Mouse (Mus musculus) CH12.LX (cell line): ENCODE results near the gene Mipep. TPM values are rescaled to one million over a fixed set of nuclear protein-coding genes. Genes with fewer than 3 reads are reported as not detected.

Experiments
- DNase-seq: peaks from one replicate; pipeline ENCODE4 v3.0.0-alpha.2; 2013; ENCODE audit errors: extremely low read depth
- H3K27ac ChIP-seq: 2 replicates; pipeline ENCODE4 v1.5.1; 2012; ENCODE audit warnings: low read depth, mild to moderate bottlenecking, control low read depth, moderate library complexity; ENCODE audit not compliant: insufficient read depth
- H3K27me3 ChIP-seq: replicated peaks from 2 replicates; pipeline ENCODE3; 2012; ENCODE audit warnings: inconsistent platforms
- H3K36me3 ChIP-seq, 2 experiments: replicated peaks in 1 of 2; 2 replicates each; pipeline versions ENCODE3 to v1.6.1; 2012; ENCODE audit warnings: inconsistent platforms in 1 of 2, low read length in 1 of 2, mild to moderate bottlenecking in 1 of 2, mixed read lengths in 1 of 2, moderate library complexity in 1 of 2; ENCODE audit not compliant: control insufficient read depth in 1 of 2, insufficient read depth in 1 of 2
- H3K4me1 ChIP-seq, 2 experiments: 2 replicates each; pipeline ENCODE4 v1.6.1; 2012; ENCODE audit warnings: inconsistent platforms in 1 of 2, moderate library complexity in 1 of 2; ENCODE audit not compliant: insufficient read depth in 2 of 2, control insufficient read depth in 1 of 2
- H3K4me2 ChIP-seq: 2 replicates; pipeline ENCODE4 v1.6.1; 2012; ENCODE audit warnings: low read depth, mild to moderate bottlenecking, control low read depth; ENCODE audit not compliant: poor library complexity, insufficient read depth, severe bottlenecking
- H3K4me3 ChIP-seq, 3 experiments: fragments of 150-350 bp in 1 of 3; sonication (generic) in 1 of 3; replicated peaks in 1 of 3; 2 replicates each; pipeline versions ENCODE3 to v1.5.1; 2011 to 2012; ENCODE audit warnings: low read depth in 2 of 3, low read length in 2 of 3, mild to moderate bottlenecking in 2 of 3, moderate library complexity in 2 of 3, control low read depth in 1 of 3, improper control_type of control experiment in 1 of 3, inconsistent platforms in 1 of 3, mixed read lengths in 1 of 3; ENCODE audit not compliant: poor library complexity in 1 of 3
- H3K79me2 ChIP-seq: replicated peaks from 2 replicates; pipeline ENCODE4 v1.6.1; 2012; ENCODE audit warnings: mild to moderate bottlenecking, moderate library complexity; ENCODE audit not compliant: control insufficient read depth, poor library complexity, insufficient read depth, severe bottlenecking; ENCODE audit errors: extremely low read depth
- H3K9ac ChIP-seq: 2 replicates; pipeline ENCODE4 v1.6.1; 2012; ENCODE audit warnings: low read depth, mild to moderate bottlenecking, control low read depth, moderate library complexity; ENCODE audit not compliant: insufficient read depth
- H3K9me3 ChIP-seq: replicated peaks from 2 replicates; pipeline ENCODE3; 2012; ENCODE audit warnings: low read length, inconsistent platforms, mixed read lengths
- BHLHE40 ChIP-seq: IDR thresholded peaks from 2 replicates; pipeline ENCODE4 v1.6.1; 2011; ENCODE audit warnings: mild to moderate bottlenecking, low read depth, low read length, improper control_type of control experiment
- CHD1 ChIP-seq: IDR thresholded peaks from 2 replicates; pipeline ENCODE4 v1.6.1; 2012; ENCODE audit warnings: low read depth, low read length, improper control_type of control experiment, inconsistent platforms
- CHD2 ChIP-seq: IDR thresholded peaks from 2 replicates; pipeline ENCODE4 v1.6.1; 2011; ENCODE audit warnings: low read length, improper control_type of control experiment
- CTCF ChIP-seq, 2 experiments: IDR thresholded peaks in 1 of 2; conservative IDR thresholded peaks in 1 of 2; 2 replicates each; pipeline ENCODE4 v1.5.1; 2011 to 2012; ENCODE audit warnings: low read depth in 2 of 2, low read length in 2 of 2, improper control_type of control experiment in 1 of 2, inconsistent platforms in 1 of 2, mild to moderate bottlenecking in 1 of 2, moderate library complexity in 1 of 2
- E2F4 ChIP-seq: IDR thresholded peaks from 2 replicates; pipeline ENCODE4 v1.6.1; 2011; ENCODE audit warnings: low read depth, low read length, improper control_type of control experiment; ENCODE audit not compliant: insufficient replicate concordance
- ELF1 ChIP-seq: IDR thresholded peaks from 2 replicates; pipeline ENCODE4 v1.6.1; 2014; ENCODE audit warnings: low read depth, mild to moderate bottlenecking, inconsistent platforms, low read length, improper control_type of control experiment
- EP300 ChIP-seq: IDR thresholded peaks from 2 replicates; pipeline ENCODE4 v1.6.1; 2011; ENCODE audit warnings: low read length, improper control_type of control experiment
- ETS1 ChIP-seq: conservative IDR thresholded peaks from 2 replicates; pipeline ENCODE4 v1.6.1; 2012; ENCODE audit warnings: low read depth, mild to moderate bottlenecking, inconsistent platforms, low read length, improper control_type of control experiment, moderate library complexity
- GABPA ChIP-seq: IDR thresholded peaks from 2 replicates; pipeline ENCODE4 v1.6.1; 2012; ENCODE audit warnings: low read depth, low read length, improper control_type of control experiment, inconsistent platforms; ENCODE audit not compliant: insufficient replicate concordance
- HCFC1 ChIP-seq: IDR thresholded peaks from 2 replicates; pipeline ENCODE4 v1.6.1; 2012; ENCODE audit warnings: low read depth, mild to moderate bottlenecking, inconsistent platforms, low read length, improper control_type of control experiment
- IRF4 ChIP-seq: IDR thresholded peaks from 2 replicates; pipeline ENCODE4 v1.6.1; 2014; ENCODE audit warnings: low read depth, mild to moderate bottlenecking, inconsistent platforms, low read length, improper control_type of control experiment
- JUN ChIP-seq: IDR thresholded peaks from 2 replicates; pipeline ENCODE4 v1.6.1; 2011; ENCODE audit warnings: low read depth, mild to moderate bottlenecking, low read length, improper control_type of control experiment, moderate library complexity; ENCODE audit not compliant: insufficient read depth
- JUND ChIP-seq: conservative IDR thresholded peaks from 2 replicates; pipeline ENCODE4 v1.6.1; 2011; ENCODE audit warnings: low read depth, low read length, improper control_type of control experiment
- KAT2A ChIP-seq: IDR thresholded peaks from 2 replicates; pipeline ENCODE4 v1.6.1; 2012; ENCODE audit warnings: low read length, improper control_type of control experiment, inconsistent platforms; ENCODE audit not compliant: insufficient replicate concordance
- MAFK ChIP-seq: IDR thresholded peaks from 2 replicates; pipeline ENCODE4 v1.6.1; 2011; ENCODE audit warnings: low read length, improper control_type of control experiment; ENCODE audit not compliant: insufficient replicate concordance
- MAX ChIP-seq: IDR thresholded peaks from 2 replicates; pipeline ENCODE4 v1.6.1; 2011; ENCODE audit warnings: low read length, improper control_type of control experiment
- MAZ ChIP-seq: IDR thresholded peaks from 2 replicates; pipeline ENCODE4 v1.6.1; 2012; ENCODE audit warnings: low read depth, mild to moderate bottlenecking, inconsistent platforms, low read length, improper control_type of control experiment, moderate library complexity
- MEF2A ChIP-seq: IDR thresholded peaks from 2 replicates; pipeline ENCODE4 v1.6.1; 2014; ENCODE audit warnings: low read depth, mild to moderate bottlenecking, inconsistent platforms, low read length, improper control_type of control experiment, borderline replicate concordance
- MXI1 ChIP-seq: IDR thresholded peaks from 2 replicates; pipeline ENCODE4 v1.6.1; 2011; ENCODE audit warnings: mild to moderate bottlenecking, low read depth, low read length, improper control_type of control experiment
- MYC ChIP-seq: IDR thresholded peaks from 2 replicates; pipeline ENCODE4 v1.6.1; 2011; ENCODE audit warnings: low read depth, mild to moderate bottlenecking, improper control_type of control experiment, low read length
- NELFE ChIP-seq: IDR thresholded peaks from 2 replicates; pipeline ENCODE4 v1.6.1; 2011; ENCODE audit warnings: low read depth, low read length, improper control_type of control experiment
- NRF1 ChIP-seq: IDR thresholded peaks from 2 replicates; pipeline ENCODE4 v1.6.1; 2014; ENCODE audit warnings: low read depth, mild to moderate bottlenecking, inconsistent platforms, low read length, improper control_type of control experiment, moderate library complexity
- PAX5 ChIP-seq: IDR thresholded peaks from 2 replicates; pipeline ENCODE4 v1.6.1; 2012; ENCODE audit warnings: low read length, inconsistent platforms, mixed read lengths
- POLR2A ChIP-seq: IDR thresholded peaks from 2 replicates; pipeline ENCODE4 v1.6.1; 2011; ENCODE audit warnings: low read depth, mild to moderate bottlenecking, improper control_type of control experiment, low read length
- POLR2AphosphoS2 ChIP-seq: IDR thresholded peaks from 2 replicates; pipeline ENCODE4 v1.6.1; 2011; ENCODE audit warnings: low read depth, low read length, improper control_type of control experiment
- RAD21 ChIP-seq: IDR thresholded peaks from 2 replicates; pipeline ENCODE4 v1.6.1; 2011; ENCODE audit warnings: low read depth, mild to moderate bottlenecking, low read length, improper control_type of control experiment, moderate library complexity
- RCOR1 ChIP-seq: conservative IDR thresholded peaks from 2 replicates; pipeline ENCODE4 v1.6.1; 2012; ENCODE audit warnings: low read depth, mild to moderate bottlenecking, inconsistent platforms, low read length, improper control_type of control experiment
- SIN3A ChIP-seq: IDR thresholded peaks from 2 replicates; pipeline ENCODE4 v1.6.1; 2012; ENCODE audit warnings: low read length, improper control_type of control experiment, inconsistent platforms
- SMC3 ChIP-seq: IDR thresholded peaks from 2 replicates; pipeline ENCODE4 v1.6.1; 2011; ENCODE audit warnings: low read depth, low read length, improper control_type of control experiment
- TCF12 ChIP-seq: IDR thresholded peaks from 2 replicates; pipeline ENCODE4 v1.6.1; 2014; ENCODE audit warnings: low read depth, mild to moderate bottlenecking, inconsistent platforms, low read length, improper control_type of control experiment
- UBTF ChIP-seq: IDR thresholded peaks from 2 replicates; pipeline ENCODE4 v1.6.1; 2012; ENCODE audit warnings: low read depth, mild to moderate bottlenecking, inconsistent platforms, low read length, improper control_type of control experiment, moderate library complexity
- USF1 ChIP-seq: IDR thresholded peaks from 2 replicates; pipeline ENCODE4 v1.6.1; 2014; ENCODE audit warnings: low read depth, mild to moderate bottlenecking, inconsistent platforms, low read length, improper control_type of control experiment
- USF2 ChIP-seq: conservative IDR thresholded peaks from 2 replicates; pipeline ENCODE4 v1.6.1; 2011; ENCODE audit warnings: low read depth, low read length, improper control_type of control experiment
- ZC3H11A ChIP-seq: IDR thresholded peaks from 2 replicates; pipeline ENCODE4 v1.6.1; 2012; ENCODE audit warnings: low read depth, mild to moderate bottlenecking, inconsistent platforms, low read length, improper control_type of control experiment
- ZKSCAN1 ChIP-seq: IDR thresholded peaks from 2 replicates; pipeline ENCODE4 v1.6.1; 2012; ENCODE audit warnings: low read depth, inconsistent platforms, low read length, improper control_type of control experiment, borderline replicate concordance
- ZMIZ1 ChIP-seq: IDR thresholded peaks from 2 replicates; pipeline ENCODE4 v1.6.1; 2012; ENCODE audit warnings: low read depth, mild to moderate bottlenecking, inconsistent platforms, low read length, improper control_type of control experiment
- ZNF384 ChIP-seq: IDR thresholded peaks from 2 replicates; pipeline ENCODE4 v1.6.1; 2012; ENCODE audit warnings: low read depth, low read length, improper control_type of control experiment, inconsistent platforms
- dilution Hi-C: fragments of 300-500 bp; cut with MboI; formaldehyde crosslinking; loops from 2 replicates; pipeline ENCODE4 v1.14.3; 2020; ENCODE audit warnings: low sequenced_read_pairs; ENCODE audit not compliant: extremely low pct_unique_long_range_greater_than_20kb, extremely low pct_ligation_motif_present
- in situ Hi-C: fragments of 300-500 bp; cut with MboI; formaldehyde crosslinking; loops from 3 replicates; pipeline ENCODE4 v1.14.3; 2019; ENCODE audit warnings: low sequenced_read_pairs, low pct_ligation_motif_present, low pct_unique_long_range_greater_than_20kb, mixed read lengths
- polyA plus RNA-seq: library from polyadenylated mRNA; unstranded; fragments of >175 nt; gene quantifications from 2 replicates; pipeline ENCODE4 v1.2.1, GENCODE M21; 2012; ENCODE audit warnings: low read depth; ENCODE audit not compliant: insufficient read length
- total RNA-seq, 2 experiments: library from RNA; depleted of rRNA; stranded (reverse); fragments of 300-350 nt in 1 of 2; fragments of >200 nt in 1 of 2; gene quantifications; 2 replicates each; pipeline ENCODE4 v1.2.3; 2012 to 2014

The Mipep gene
- 33.1 and 36.0 TPM in 2 replicates for total RNA-seq (2012; rRNA removed)
- total RNA-seq (2014; rRNA removed) = 37.2 and 41.7 TPM in 2 replicates
- 35.1 and 36.6 TPM in 2 replicates for polyA plus RNA-seq

DNA sequence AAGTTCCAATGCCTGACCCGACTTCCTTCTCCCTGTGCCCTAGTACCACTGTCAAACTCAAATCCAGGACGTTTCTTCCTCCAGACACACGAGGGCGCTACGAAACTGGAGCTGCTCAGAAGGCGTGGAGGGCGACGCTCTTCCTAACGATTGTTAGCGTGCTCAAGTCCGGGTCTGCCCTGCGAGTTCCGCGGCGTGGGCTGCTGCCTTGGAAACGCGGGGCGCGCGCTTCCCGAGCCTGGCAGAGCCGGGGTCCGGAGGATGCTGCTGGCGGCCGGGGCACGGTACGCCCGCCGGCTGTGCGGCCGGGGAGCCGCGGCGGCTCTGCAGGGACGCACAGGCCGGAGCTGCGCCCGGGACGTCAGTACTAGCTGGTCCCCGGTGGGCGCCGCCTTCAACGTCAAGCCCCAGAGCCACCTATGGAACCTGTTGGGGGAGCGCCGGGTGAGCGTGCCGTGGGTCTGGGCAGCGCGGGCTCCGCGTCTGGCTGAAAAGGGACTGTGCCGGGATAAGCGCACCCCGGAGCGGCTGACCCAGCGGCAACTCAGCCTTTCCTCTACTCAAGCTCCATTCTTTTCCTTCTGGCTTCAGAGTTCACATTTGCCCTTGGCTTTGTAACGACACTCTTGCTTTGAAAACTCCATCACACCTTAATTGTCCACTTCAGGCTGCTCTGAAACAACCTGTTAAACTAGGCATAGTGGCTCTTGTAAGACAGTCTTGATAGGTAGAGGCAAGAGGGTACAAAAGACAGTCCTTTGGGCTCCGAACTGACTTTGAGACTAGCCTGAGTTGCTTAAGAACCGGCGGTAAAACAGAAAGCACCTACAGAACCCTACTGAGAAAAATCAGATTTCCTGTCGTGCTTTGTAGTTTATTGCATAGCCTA is at the start of gene Mipep:
Gene Mipep, plus strand, starts transcription at position 147 of the 889 bp plus-strand sequence.
- peak; percentile 93 for DNase-seq
- Histone ChIP-seq H3K27ac (peak within 1 kb of the TSS; percentile 77), H3K9ac (peak within 1 kb of the TSS; percentile 81), H3K27me3 (no peaks in the 10 kb centered on the region), H3K4me1 (peaks cover 6 to 41% of the 10 kb centered on the region in 2 experiments; a peak in 3 of 4 replicates), H3K79me2 (peaks cover 12% of the 10 kb centered on the region), H3K4me3 (peak within 1 kb of the TSS; percentile 82 to 90 (median 86)), H3K9me3 (peaks cover 4% of the 10 kb centered on the region), H3K4me2 (peak within 1 kb of the TSS; percentile 97), H3K36me3 (peaks cover 23 to 37% of the 10 kb centered on the region in 2 experiments)
- dilution Hi-C loops (no loop called here), in situ Hi-C loops (no loop called here)
- TF ChIP-seq ZKSCAN1 = no peak
- no peak for TF ChIP-seq ZNF384
- no peak for TF ChIP-seq ZC3H11A
- no peak for TF ChIP-seq USF1
- TF ChIP-seq UBTF = peak; percentile 74; the same call in 1 of the 2 replicates
- no peak; the same call in 1 of the 2 replicates for TF ChIP-seq CHD1
- peak; percentile 98 for TF ChIP-seq MXI1
- peak; percentile 83 for TF ChIP-seq ELF1
- 0 out of 2 replicates have a peak, but pooled peaks have one; percentile 26 for TF ChIP-seq ETS1
- 0 out of 2 replicates have a peak, but pooled peaks have one; percentile 39 for TF ChIP-seq CHD2
- no peak for TF ChIP-seq ZMIZ1
- TF ChIP-seq TCF12 = peak; percentile 85
- TF ChIP-seq NRF1 = peak; percentile 48
- peak; percentile 57 to 85 for TF ChIP-seq CTCF (conservative IDR thresholded peaks at IDR 0.05 in 1 of 2, IDR thresholded peaks at IDR 0.05 in 1 of 2; ENCODE audit: low read depth in 2 of 2, low read length in 2 of 2)
- no peak for TF ChIP-seq EP300
- TF ChIP-seq KAT2A = peak; percentile 71; the same call in 1 of the 2 replicates
- no peak for TF ChIP-seq RCOR1
- TF ChIP-seq MEF2A = peak; percentile 80
- TF ChIP-seq POLR2AphosphoS2 = no peak
- no peak for TF ChIP-seq JUND
- peak; percentile 71; the same call in 1 of the 2 replicates for TF ChIP-seq POLR2A
- no peak for TF ChIP-seq PAX5
- TF ChIP-seq E2F4 = no peak
- peak; percentile 89 for TF ChIP-seq GABPA
- no peak for TF ChIP-seq JUN
- no peak; the same call in 1 of the 2 replicates for TF ChIP-seq RAD21
- TF ChIP-seq USF2 = no peak
- TF ChIP-seq SMC3 = peak; percentile 21; the same call in 1 of the 2 replicates
- TF ChIP-seq HCFC1 = peak; percentile 85
- TF ChIP-seq NELFE = peak; percentile 69
- TF ChIP-seq MAZ = peak; percentile 82
- TF ChIP-seq MAX = peak; percentile 90
- TF ChIP-seq MAFK = no peak
- TF ChIP-seq BHLHE40 = peak; percentile 43
- TF ChIP-seq MYC = peak; percentile 95
- peak; percentile 98 for TF ChIP-seq SIN3A
- TF ChIP-seq IRF4 = peak; percentile 51; the same call in 1 of the 2 replicates
